Mouse (Mus musculus): ENCODE measurements around the gene Cog2.

DNA sequence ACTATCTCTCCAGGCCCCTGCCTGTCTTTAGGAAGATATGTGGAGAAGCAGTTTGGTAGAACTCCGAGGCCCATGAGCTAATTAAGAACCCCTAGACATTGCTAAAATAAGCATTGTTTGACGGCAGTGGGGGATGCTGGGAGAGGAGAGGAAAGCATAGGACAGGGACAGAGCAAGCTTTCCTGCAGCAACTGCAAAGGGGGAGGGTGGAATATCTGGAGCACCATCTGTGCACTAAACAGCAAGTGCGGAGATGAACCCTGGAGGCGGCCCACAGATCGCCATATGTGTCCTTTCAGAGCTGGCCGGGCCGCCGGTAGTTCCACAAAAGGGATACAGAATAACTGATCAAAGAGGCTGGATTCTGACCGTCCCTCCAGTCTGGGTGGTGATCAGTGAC lies 43.9 kb upstream of the Cog2 start:
- no peak for TF ChIP-seq CTCF (IDR thresholded peaks at IDR 0.05; ENCODE audit: low read depth, low read length)
- TF ChIP-seq POLR2A (IDR thresholded peaks at IDR 0.05; ENCODE audit: borderline replicate concordance, low read depth, low read length) = no peak
